Mouse (Mus musculus) MEL (cell line): ENCODE data around the gene Gpr150. TPM values are rescaled to one million over a fixed set of nuclear protein-coding genes. Genes with fewer than 3 reads are reported as not detected.

ENCODE experiments used
- DNase-seq: peaks from one replicate; pipeline ENCODE4 v3.0.0; 2011; ENCODE audit warnings: low read depth, low spot score
- H3K27ac ChIP-seq: 2 replicates; pipeline ENCODE4 v1.5.1; 2012; ENCODE audit warnings: low read depth, mild to moderate bottlenecking, control low read depth, low read length, moderate library complexity; ENCODE audit not compliant: control insufficient read depth
- H3K27me3 ChIP-seq, 2 experiments: fragments of 150-350 bp in 1 of 2; sonication (generic) in 1 of 2; 2 replicates each; pipeline ENCODE4 v1.6.1; 2012; ENCODE audit warnings: low read length in 2 of 2, mild to moderate bottlenecking in 2 of 2, improper control_type of control experiment in 1 of 2, moderate library complexity in 1 of 2; ENCODE audit not compliant: insufficient read depth in 2 of 2, control insufficient read depth in 1 of 2
- H3K36me3 ChIP-seq, 2 experiments: 2 replicates each; pipeline ENCODE4 v1.6.1; 2012 to 2014; ENCODE audit warnings: low read length in 2 of 2, improper control_type of control experiment in 1 of 2, inconsistent platforms in 1 of 2, mild to moderate bottlenecking in 1 of 2; ENCODE audit not compliant: insufficient read depth in 2 of 2, control insufficient read depth in 1 of 2
- H3K4me1 ChIP-seq, 2 experiments: fragments of 150-350 bp in 1 of 2; sonication (generic) in 1 of 2; 2 replicates each; pipeline ENCODE4 v1.6.1; 2012; ENCODE audit warnings: low read length in 2 of 2, improper control_type of control experiment in 1 of 2, mild to moderate bottlenecking in 1 of 2; ENCODE audit not compliant: insufficient read depth in 2 of 2, control insufficient read depth in 1 of 2
- H3K4me3 ChIP-seq, 2 experiments: fragments of 150-350 bp in 1 of 2; sonication (generic) in 1 of 2; 2 replicates each; pipeline ENCODE4 v1.5.1; 2012; ENCODE audit warnings: low read depth in 2 of 2, low read length in 2 of 2, mild to moderate bottlenecking in 2 of 2, moderate library complexity in 2 of 2, control low read depth in 1 of 2, improper control_type of control experiment in 1 of 2; ENCODE audit not compliant: control insufficient read depth in 1 of 2, insufficient read depth in 1 of 2
- H3K79me2 ChIP-seq: 2 replicates; pipeline ENCODE4 v1.6.1; 2012; ENCODE audit warnings: mild to moderate bottlenecking, low read length, moderate library complexity; ENCODE audit not compliant: control insufficient read depth, poor library complexity, insufficient read depth
- H3K9ac ChIP-seq: 2 replicates; pipeline ENCODE4 v1.6.1; 2012; ENCODE audit warnings: low read depth, mild to moderate bottlenecking, control low read depth, low read length, moderate library complexity; ENCODE audit not compliant: control insufficient read depth, poor library complexity, severe bottlenecking
- H3K9me3 ChIP-seq: fragments of 150-350 bp; sonication (generic); replicated peaks from 2 replicates; pipeline ENCODE4 v1.6.1; 2012; ENCODE audit warnings: mild to moderate bottlenecking, low read length, improper control_type of control experiment, moderate library complexity; ENCODE audit not compliant: insufficient read depth
- BHLHE40 ChIP-seq: IDR thresholded peaks from 2 replicates; pipeline ENCODE4 v1.6.1; 2012; ENCODE audit warnings: low read depth, mild to moderate bottlenecking, inconsistent platforms, low read length, improper control_type of control experiment, borderline replicate concordance
- CHD1 ChIP-seq: IDR thresholded peaks from 2 replicates; pipeline ENCODE4 v1.6.1; 2012; ENCODE audit warnings: low read depth, mild to moderate bottlenecking, inconsistent platforms, low read length, improper control_type of control experiment
- CHD2 ChIP-seq: IDR thresholded peaks from 2 replicates; pipeline ENCODE4 v1.6.1; 2011; ENCODE audit warnings: low read length, improper control_type of control experiment
- CTCF ChIP-seq, 3 experiments: IDR thresholded peaks in 2 of 3; conservative IDR thresholded peaks in 1 of 3; 2 replicates each; pipeline ENCODE4 v1.5.1; 2011 to 2012; ENCODE audit warnings: low read length in 3 of 3, low read depth in 2 of 3, mild to moderate bottlenecking in 2 of 3, improper control_type of control experiment in 1 of 3, inconsistent platforms in 1 of 3, mixed read lengths in 1 of 3, moderate library complexity in 1 of 3; ENCODE audit not compliant: control insufficient read depth in 1 of 3, insufficient read depth in 1 of 3, poor library complexity in 1 of 3, severe bottlenecking in 1 of 3
- GATA1 ChIP-seq: IDR thresholded peaks from 2 replicates; pipeline ENCODE4 v1.6.1; 2011; ENCODE audit warnings: low read depth, low read length, improper control_type of control experiment
- HCFC1 ChIP-seq: IDR thresholded peaks from 2 replicates; pipeline ENCODE4 v1.6.1; 2012; ENCODE audit warnings: low read depth, mild to moderate bottlenecking, inconsistent platforms, low read length, improper control_type of control experiment, moderate library complexity
- KAT2A ChIP-seq: conservative IDR thresholded peaks from 2 replicates; pipeline ENCODE4 v1.6.1; 2012; ENCODE audit warnings: low read depth, low read length, improper control_type of control experiment, inconsistent platforms
- MAFK ChIP-seq: IDR thresholded peaks from 2 replicates; pipeline ENCODE4 v1.6.1; 2011; ENCODE audit warnings: low read depth, mild to moderate bottlenecking, low read length, improper control_type of control experiment, borderline replicate concordance
- MAX ChIP-seq: IDR thresholded peaks from 2 replicates; pipeline ENCODE4 v1.6.1; 2011; ENCODE audit warnings: low read length, improper control_type of control experiment
- MEF2A ChIP-seq: IDR thresholded peaks from 2 replicates; pipeline ENCODE4 v1.6.1; 2014; ENCODE audit warnings: low read depth, mild to moderate bottlenecking, inconsistent platforms, low read length, improper control_type of control experiment; ENCODE audit not compliant: poor library complexity, insufficient replicate concordance, severe bottlenecking; ENCODE audit errors: extremely low read depth
- MXI1 ChIP-seq: IDR thresholded peaks from 2 replicates; pipeline ENCODE4 v1.6.1; 2011; ENCODE audit warnings: mild to moderate bottlenecking, low read depth, low read length, improper control_type of control experiment
- MYB ChIP-seq: IDR thresholded peaks from 2 replicates; pipeline ENCODE4 v1.6.1; 2011; ENCODE audit warnings: mild to moderate bottlenecking, low read depth, low read length, improper control_type of control experiment
- MYC ChIP-seq: IDR thresholded peaks from 2 replicates; pipeline ENCODE4 v1.6.1; 2011; ENCODE audit warnings: low read depth, mild to moderate bottlenecking, low read length, improper control_type of control experiment, moderate library complexity
- NELFE ChIP-seq: IDR thresholded peaks from 2 replicates; pipeline ENCODE4 v1.6.1; 2011; ENCODE audit warnings: low read depth, low read length, improper control_type of control experiment
- NRF1 ChIP-seq: IDR thresholded peaks from 2 replicates; pipeline ENCODE4 v1.6.1; 2014; ENCODE audit warnings: low read depth, mild to moderate bottlenecking, inconsistent platforms, low read length, improper control_type of control experiment, moderate library complexity; ENCODE audit not compliant: poor library complexity, insufficient read depth, severe bottlenecking
- POLR2A ChIP-seq, 2 experiments: IDR thresholded peaks; 2 replicates each; pipeline ENCODE4 v1.6.1; 2011 to 2012; ENCODE audit warnings: low read length in 2 of 2, mild to moderate bottlenecking in 2 of 2, control low read depth in 1 of 2, improper control_type of control experiment in 1 of 2, low read depth in 1 of 2, moderate library complexity in 1 of 2; ENCODE audit not compliant: control insufficient read depth in 1 of 2, insufficient read depth in 1 of 2, poor library complexity in 1 of 2
- POLR2AphosphoS2 ChIP-seq: IDR thresholded peaks from 2 replicates; pipeline ENCODE4 v1.6.1; 2011; ENCODE audit warnings: low read length, improper control_type of control experiment
- POLR2AphosphoS5 ChIP-seq: IDR thresholded peaks from 2 replicates; pipeline ENCODE4 v1.6.1; 2012; ENCODE audit warnings: low read depth, borderline replicate concordance, mild to moderate bottlenecking, inconsistent platforms, low read length, moderate library complexity, mixed read lengths
- RAD21 ChIP-seq: IDR thresholded peaks from 2 replicates; pipeline ENCODE4 v1.6.1; 2011; ENCODE audit warnings: mild to moderate bottlenecking, low read depth, low read length, improper control_type of control experiment
- RCOR1 ChIP-seq: IDR thresholded peaks from 2 replicates; pipeline ENCODE4 v1.6.1; 2012; ENCODE audit warnings: low read depth, mild to moderate bottlenecking, inconsistent platforms, low read length, improper control_type of control experiment
- SIN3A ChIP-seq: IDR thresholded peaks from 2 replicates; pipeline ENCODE4 v1.6.1; 2012; ENCODE audit warnings: low read length, improper control_type of control experiment, inconsistent platforms
- SMC3 ChIP-seq: IDR thresholded peaks from 2 replicates; pipeline ENCODE4 v1.6.1; 2011; ENCODE audit warnings: low read depth, low read length, improper control_type of control experiment
- TAL1 ChIP-seq: IDR thresholded peaks from 2 replicates; pipeline ENCODE4 v1.6.1; 2012; ENCODE audit warnings: mild to moderate bottlenecking, inconsistent platforms, low read length, moderate library complexity, mixed read lengths
- ZKSCAN1 ChIP-seq: IDR thresholded peaks from 2 replicates; pipeline ENCODE4 v1.6.1; 2012; ENCODE audit warnings: low read depth, mild to moderate bottlenecking, inconsistent platforms, low read length, improper control_type of control experiment, moderate library complexity
- ZMIZ1 ChIP-seq: IDR thresholded peaks from 2 replicates; pipeline ENCODE4 v1.6.1; 2012; ENCODE audit warnings: low read depth, mild to moderate bottlenecking, inconsistent platforms, low read length, improper control_type of control experiment, moderate library complexity
- ZNF384 ChIP-seq: IDR thresholded peaks from 2 replicates; pipeline ENCODE4 v1.6.1; 2012; ENCODE audit warnings: low read depth, mild to moderate bottlenecking, inconsistent platforms, low read length, improper control_type of control experiment
- polyA plus RNA-seq, 2 experiments: library from polyadenylated mRNA; stranded (reverse) in 1 of 2; unstranded in 1 of 2; fragments of >175 nt in 1 of 2; fragments of >200 nt in 1 of 2; gene quantifications; 2 replicates each; pipeline versions ENCODE4 v1.2.1 to v1.2.4; 2012; ENCODE audit warnings: low replicate concordance in 2 of 2, low read depth in 1 of 2; ENCODE audit not compliant: insufficient read length in 2 of 2, insufficient read depth in 1 of 2, missing spikeins in 1 of 2
- total RNA-seq: library from RNA; depleted of rRNA; stranded (reverse); fragments of 300-350 nt; gene quantifications from 2 replicates; pipeline ENCODE4 v1.2.3, GENCODE M21; 2012

Gpr150 gene
- total and polyA plus RNA-seq, 3 experiments = not detected

DNA sequence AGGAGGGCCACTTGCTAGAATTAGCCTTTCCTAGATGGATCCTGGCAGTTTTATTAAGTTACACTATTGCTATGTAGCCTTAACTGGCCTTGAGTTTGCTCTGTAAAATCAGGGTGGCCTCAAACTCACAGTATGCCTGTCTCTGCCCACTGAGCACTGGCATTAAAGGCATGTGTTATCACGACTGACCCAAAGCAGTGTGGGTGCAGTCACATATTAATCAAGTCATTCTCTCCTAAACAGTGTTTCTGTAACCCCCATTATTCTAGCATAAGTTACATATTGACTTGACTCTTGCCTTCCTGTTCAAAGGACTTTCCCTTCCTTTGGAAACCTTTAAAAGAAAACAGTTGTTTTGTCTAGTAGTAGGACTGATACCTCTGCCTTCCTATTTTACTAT, 14.3 kb downstream of the Gpr150 start:
- no peak for DNase-seq
- no peak overlapping the region for H3K4me3 ChIP-seq
- no peaks in the 10 kb centered on the region for H3K36me3 ChIP-seq
- H3K79me2 ChIP-seq = no peaks in the 10 kb centered on the region
- H3K9me3 ChIP-seq = no peaks in the 10 kb centered on the region
- no peak overlapping the region for H3K27ac ChIP-seq
- H3K9ac ChIP-seq = no peak overlapping the region
- TF ChIP-seq KAT2A (no peak), POLR2A (IDR thresholded peaks at IDR 0.05; ENCODE audit: control insufficient read depth in 1 of 2, insufficient read depth in 1 of 2, low read depth in 1 of 2, low read length in 2 of 2, poor library complexity in 1 of 2) (no peak), MAFK (no peak), MXI1 (no peak), POLR2AphosphoS5 (no peak), ZNF384 (no peak), HCFC1 (no peak), MAX (no peak)
- no peaks in the 10 kb centered on the region for H3K4me1 ChIP-seq
- no peaks in the 10 kb centered on the region for H3K27me3 ChIP-seq

DNA sequence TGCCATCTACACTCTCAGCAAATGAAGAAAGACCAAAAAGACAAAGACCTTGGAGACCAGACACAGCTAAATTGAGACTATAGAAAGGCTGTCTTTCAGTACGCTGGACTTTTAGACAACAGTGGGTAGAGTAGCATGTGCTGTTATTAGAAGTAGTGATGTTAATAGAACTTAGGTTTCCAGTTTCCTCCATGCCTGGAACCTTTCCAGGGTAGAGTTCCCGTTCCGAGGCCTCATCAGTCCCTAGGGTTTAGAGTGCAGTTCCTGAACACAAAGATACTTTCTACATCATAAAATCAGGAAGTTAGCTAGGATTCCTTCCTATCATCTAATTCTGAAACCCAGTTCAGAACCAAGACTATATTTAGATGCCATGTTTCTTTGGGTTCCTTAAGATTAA, 32.2 kb downstream of the Gpr150 start:
- H3K27me3 ChIP-seq = no peaks in the 10 kb centered on the region
- no peak overlapping the region for H3K9ac ChIP-seq
- DNase-seq = no peak
- TF ChIP-seq GATA1 (no peak), SMC3 (no peak), RAD21 (no peak), CHD1 (no peak), SIN3A (no peak), MYC (no peak), MXI1 (no peak), MEF2A (no peak), NRF1 (no peak), CHD2 (no peak), TAL1 (no peak), POLR2AphosphoS2 (no peak), MYB (no peak), ZMIZ1 (no peak), POLR2A (IDR thresholded peaks at IDR 0.05; ENCODE audit: control insufficient read depth in 1 of 2, insufficient read depth in 1 of 2, low read depth in 1 of 2, low read length in 2 of 2, poor library complexity in 1 of 2) (no peak), CTCF (IDR thresholded peaks at IDR 0.05 in 2 of 3, conservative IDR thresholded peaks at IDR 0.05 in 1 of 3; ENCODE audit: control insufficient read depth in 1 of 3, insufficient read depth in 1 of 3, low read depth in 2 of 3, low read length in 3 of 3, poor library complexity in 1 of 3, severe bottlenecking in 1 of 3) (no peak), RCOR1 (no peak), ZKSCAN1 (no peak), NELFE (no peak), BHLHE40 (no peak)
- no peak overlapping the region for H3K27ac ChIP-seq
- H3K36me3 ChIP-seq = peaks cover 0 to 2% of the 10 kb centered on the region in 2 experiments; a peak in 1 of 4 replicates
- no peaks in the 10 kb centered on the region for H3K9me3 ChIP-seq
- H3K79me2 ChIP-seq = no peaks in the 10 kb centered on the region
- no peak overlapping the region for H3K4me3 ChIP-seq
- peaks cover 0 to 3% of the 10 kb centered on the region in 2 experiments; a peak in 1 of 4 replicates for H3K4me1 ChIP-seq
